Mouse (Mus musculus): ENCODE data around the gene Gm15080. TPM values are rescaled to one million over a fixed set of nuclear protein-coding genes. Genes with fewer than 3 reads are reported as not detected.

Gm15080 gene
- polyA plus RNA-seq (2012; rRNA removed): not detected in 2 replicates

DNA sequence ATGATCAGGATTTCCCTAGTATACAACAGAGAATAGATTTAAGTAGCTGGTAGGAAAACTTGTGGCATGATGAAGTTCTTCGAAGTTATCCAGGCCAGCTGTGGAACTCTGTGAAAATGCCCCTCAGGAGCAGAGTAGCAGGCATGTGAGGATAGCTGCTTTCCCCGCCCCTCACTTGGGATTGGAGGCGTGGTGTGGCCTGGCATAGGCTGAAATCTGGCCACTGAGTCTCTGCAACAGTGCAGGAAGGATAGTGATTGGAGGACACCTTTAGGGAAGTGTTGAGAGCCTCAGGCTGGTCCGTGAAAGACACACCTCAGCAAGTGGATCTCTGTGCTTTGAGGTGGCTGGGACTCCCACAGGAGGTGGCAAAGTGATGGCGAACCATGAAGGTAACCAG lies at the start of gene Gm15080:
TSS of gene Gm15080 (plus strand) at position 301 of the 400 bp plus-strand sequence.

Other genes with a start within 250 kb of the Gm15080 start
- not detected in 2 replicates for gene Gm15128, start 227.0 kb upstream of the Gm15080 start, polyA plus RNA-seq (2012; rRNA removed)
- not detected in 2 replicates for gene Gm15107, start 187.7 kb downstream of the Gm15080 start, polyA plus RNA-seq (2012; rRNA removed)

All from liver, embryonic 18 days (tissue).